Mouse (Mus musculus) MEL (cell line): ENCODE results near the gene Flywch1. TPM values are rescaled to one million over a fixed set of nuclear protein-coding genes. Genes with fewer than 3 reads are reported as not detected.

Source experiments
- DNase-seq: peaks from one replicate; pipeline ENCODE4 v3.0.0; 2011; ENCODE audit warnings: low read depth, low spot score
- H3K27ac ChIP-seq: 2 replicates; pipeline ENCODE4 v1.5.1; 2012; ENCODE audit warnings: low read depth, mild to moderate bottlenecking, control low read depth, low read length, moderate library complexity; ENCODE audit not compliant: control insufficient read depth
- H3K27me3 ChIP-seq, 2 experiments: fragments of 150-350 bp in 1 of 2; sonication (generic) in 1 of 2; 2 replicates each; pipeline ENCODE4 v1.6.1; 2012; ENCODE audit warnings: low read length in 2 of 2, mild to moderate bottlenecking in 2 of 2, improper control_type of control experiment in 1 of 2, moderate library complexity in 1 of 2; ENCODE audit not compliant: insufficient read depth in 2 of 2, control insufficient read depth in 1 of 2
- H3K36me3 ChIP-seq, 2 experiments: 2 replicates each; pipeline ENCODE4 v1.6.1; 2012 to 2014; ENCODE audit warnings: low read length in 2 of 2, improper control_type of control experiment in 1 of 2, inconsistent platforms in 1 of 2, mild to moderate bottlenecking in 1 of 2; ENCODE audit not compliant: insufficient read depth in 2 of 2, control insufficient read depth in 1 of 2
- H3K4me1 ChIP-seq, 2 experiments: fragments of 150-350 bp in 1 of 2; sonication (generic) in 1 of 2; 2 replicates each; pipeline ENCODE4 v1.6.1; 2012; ENCODE audit warnings: low read length in 2 of 2, improper control_type of control experiment in 1 of 2, mild to moderate bottlenecking in 1 of 2; ENCODE audit not compliant: insufficient read depth in 2 of 2, control insufficient read depth in 1 of 2
- H3K4me3 ChIP-seq, 2 experiments: fragments of 150-350 bp in 1 of 2; sonication (generic) in 1 of 2; 2 replicates each; pipeline ENCODE4 v1.5.1; 2012; ENCODE audit warnings: low read depth in 2 of 2, low read length in 2 of 2, mild to moderate bottlenecking in 2 of 2, moderate library complexity in 2 of 2, control low read depth in 1 of 2, improper control_type of control experiment in 1 of 2; ENCODE audit not compliant: control insufficient read depth in 1 of 2, insufficient read depth in 1 of 2
- H3K79me2 ChIP-seq: 2 replicates; pipeline ENCODE4 v1.6.1; 2012; ENCODE audit warnings: mild to moderate bottlenecking, low read length, moderate library complexity; ENCODE audit not compliant: control insufficient read depth, poor library complexity, insufficient read depth
- H3K9ac ChIP-seq: 2 replicates; pipeline ENCODE4 v1.6.1; 2012; ENCODE audit warnings: low read depth, mild to moderate bottlenecking, control low read depth, low read length, moderate library complexity; ENCODE audit not compliant: control insufficient read depth, poor library complexity, severe bottlenecking
- H3K9me3 ChIP-seq: fragments of 150-350 bp; sonication (generic); replicated peaks from 2 replicates; pipeline ENCODE4 v1.6.1; 2012; ENCODE audit warnings: mild to moderate bottlenecking, low read length, improper control_type of control experiment, moderate library complexity; ENCODE audit not compliant: insufficient read depth
- E2F4 ChIP-seq: IDR thresholded peaks from 2 replicates; pipeline ENCODE4 v1.6.1; 2011; ENCODE audit warnings: low read depth, low read length, improper control_type of control experiment, borderline replicate concordance
- ELF1 ChIP-seq: IDR thresholded peaks from 2 replicates; pipeline ENCODE4 v1.6.1; 2014; ENCODE audit warnings: low read depth, mild to moderate bottlenecking, inconsistent platforms, low read length, improper control_type of control experiment, moderate library complexity
- GATA1 ChIP-seq: IDR thresholded peaks from 2 replicates; pipeline ENCODE4 v1.6.1; 2011; ENCODE audit warnings: low read depth, low read length, improper control_type of control experiment
- JUND ChIP-seq: IDR thresholded peaks from 2 replicates; pipeline ENCODE4 v1.6.1; 2011; ENCODE audit warnings: low read depth, mild to moderate bottlenecking, improper control_type of control experiment, low read length
- MAZ ChIP-seq: IDR thresholded peaks from 2 replicates; pipeline ENCODE4 v1.6.1; 2012; ENCODE audit warnings: low read depth, mild to moderate bottlenecking, inconsistent platforms, low read length, improper control_type of control experiment
- MEF2A ChIP-seq: IDR thresholded peaks from 2 replicates; pipeline ENCODE4 v1.6.1; 2014; ENCODE audit warnings: low read depth, mild to moderate bottlenecking, inconsistent platforms, low read length, improper control_type of control experiment; ENCODE audit not compliant: poor library complexity, insufficient replicate concordance, severe bottlenecking; ENCODE audit errors: extremely low read depth
- MYB ChIP-seq: IDR thresholded peaks from 2 replicates; pipeline ENCODE4 v1.6.1; 2011; ENCODE audit warnings: mild to moderate bottlenecking, low read depth, low read length, improper control_type of control experiment
- NELFE ChIP-seq: IDR thresholded peaks from 2 replicates; pipeline ENCODE4 v1.6.1; 2011; ENCODE audit warnings: low read depth, low read length, improper control_type of control experiment
- NRF1 ChIP-seq: IDR thresholded peaks from 2 replicates; pipeline ENCODE4 v1.6.1; 2014; ENCODE audit warnings: low read depth, mild to moderate bottlenecking, inconsistent platforms, low read length, improper control_type of control experiment, moderate library complexity; ENCODE audit not compliant: poor library complexity, insufficient read depth, severe bottlenecking
- POLR2A ChIP-seq, 2 experiments: IDR thresholded peaks; 2 replicates each; pipeline ENCODE4 v1.6.1; 2011 to 2012; ENCODE audit warnings: low read length in 2 of 2, mild to moderate bottlenecking in 2 of 2, control low read depth in 1 of 2, improper control_type of control experiment in 1 of 2, low read depth in 1 of 2, moderate library complexity in 1 of 2; ENCODE audit not compliant: control insufficient read depth in 1 of 2, insufficient read depth in 1 of 2, poor library complexity in 1 of 2
- POLR2AphosphoS2 ChIP-seq: IDR thresholded peaks from 2 replicates; pipeline ENCODE4 v1.6.1; 2011; ENCODE audit warnings: low read length, improper control_type of control experiment
- RCOR1 ChIP-seq: IDR thresholded peaks from 2 replicates; pipeline ENCODE4 v1.6.1; 2012; ENCODE audit warnings: low read depth, mild to moderate bottlenecking, inconsistent platforms, low read length, improper control_type of control experiment
- SIN3A ChIP-seq: IDR thresholded peaks from 2 replicates; pipeline ENCODE4 v1.6.1; 2012; ENCODE audit warnings: low read length, improper control_type of control experiment, inconsistent platforms
- SMC3 ChIP-seq: IDR thresholded peaks from 2 replicates; pipeline ENCODE4 v1.6.1; 2011; ENCODE audit warnings: low read depth, low read length, improper control_type of control experiment
- TAL1 ChIP-seq: IDR thresholded peaks from 2 replicates; pipeline ENCODE4 v1.6.1; 2012; ENCODE audit warnings: mild to moderate bottlenecking, inconsistent platforms, low read length, moderate library complexity, mixed read lengths
- TBP ChIP-seq: IDR thresholded peaks from 2 replicates; pipeline ENCODE4 v1.8.0; 2011; ENCODE audit warnings: low read depth, low read length, improper control_type of control experiment
- UBTF ChIP-seq: IDR thresholded peaks from 2 replicates; pipeline ENCODE4 v1.6.1; 2012; ENCODE audit warnings: low read depth, mild to moderate bottlenecking, inconsistent platforms, low read length, improper control_type of control experiment, moderate library complexity, borderline replicate concordance; ENCODE audit not compliant: insufficient read depth
- USF2 ChIP-seq, 2 experiments: IDR thresholded peaks; 2 replicates each; pipeline ENCODE4 v1.6.1; 2011 to 2012; ENCODE audit warnings: improper control_type of control experiment in 2 of 2, low read length in 2 of 2, borderline replicate concordance in 1 of 2, inconsistent platforms in 1 of 2, low read depth in 1 of 2, mild to moderate bottlenecking in 1 of 2; ENCODE audit not compliant: insufficient read depth in 1 of 2
- ZC3H11A ChIP-seq: IDR thresholded peaks from 2 replicates; pipeline ENCODE4 v1.6.1; 2012; ENCODE audit warnings: low read depth, mild to moderate bottlenecking, inconsistent platforms, low read length, improper control_type of control experiment
- ZKSCAN1 ChIP-seq: IDR thresholded peaks from 2 replicates; pipeline ENCODE4 v1.6.1; 2012; ENCODE audit warnings: low read depth, mild to moderate bottlenecking, inconsistent platforms, low read length, improper control_type of control experiment, moderate library complexity
- ZNF384 ChIP-seq: IDR thresholded peaks from 2 replicates; pipeline ENCODE4 v1.6.1; 2012; ENCODE audit warnings: low read depth, mild to moderate bottlenecking, inconsistent platforms, low read length, improper control_type of control experiment
- polyA plus RNA-seq, 2 experiments: library from polyadenylated mRNA; stranded (reverse) in 1 of 2; unstranded in 1 of 2; fragments of >175 nt in 1 of 2; fragments of >200 nt in 1 of 2; gene quantifications; 2 replicates each; pipeline versions ENCODE4 v1.2.1 to v1.2.4; 2012; ENCODE audit warnings: low replicate concordance in 2 of 2, low read depth in 1 of 2; ENCODE audit not compliant: insufficient read length in 2 of 2, insufficient read depth in 1 of 2, missing spikeins in 1 of 2
- total RNA-seq: library from RNA; depleted of rRNA; stranded (reverse); fragments of 300-350 nt; gene quantifications from 2 replicates; pipeline ENCODE4 v1.2.3, GENCODE M21; 2012

Flywch1 gene
- total and polyA plus RNA-seq, 3 experiments: 15.3 to 29.7 TPM; not detected in 1

DNA sequence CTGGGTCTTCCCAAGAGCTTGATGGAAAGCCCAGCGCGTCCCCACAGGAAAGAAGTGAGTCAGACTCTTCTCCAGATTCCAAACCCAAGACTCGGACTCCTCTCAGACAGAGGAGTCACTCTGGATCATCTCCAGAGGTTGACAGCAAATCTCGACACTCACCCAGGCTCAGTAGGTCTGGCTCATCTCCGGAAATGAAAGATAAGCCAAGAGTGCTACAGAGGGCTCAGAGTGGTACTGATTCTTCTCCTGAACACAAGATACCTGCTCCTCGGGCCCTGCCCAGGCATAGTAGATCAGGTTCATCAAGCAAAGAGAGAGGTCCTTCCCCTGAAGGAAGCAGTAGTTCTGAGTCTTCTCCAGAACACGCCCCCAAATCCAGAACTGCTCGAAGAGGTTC, 47.2 kb upstream of the Flywch1 start:
- H3K9ac ChIP-seq: no peak overlapping the region
- peak; percentile 28 for DNase-seq
- H3K79me2 ChIP-seq: peaks cover 2% of the 10 kb centered on the region; the same call in 1 of the 2 replicates
- no peak overlapping the region for H3K4me3 ChIP-seq
- H3K9me3 ChIP-seq: no peaks in the 10 kb centered on the region
- H3K4me1 ChIP-seq: no peaks in the 10 kb centered on the region
- H3K27me3 ChIP-seq: no peaks in the 10 kb centered on the region
- H3K27ac ChIP-seq: no peak overlapping the region
- no peak for TF ChIP-seq SMC3
- TF ChIP-seq RCOR1: peak; percentile 62; the same call in 1 of the 2 replicates
- H3K36me3 ChIP-seq: peaks cover 0 to 44% of the 10 kb centered on the region in 2 experiments; a peak in 2 of 4 replicates

DNA sequence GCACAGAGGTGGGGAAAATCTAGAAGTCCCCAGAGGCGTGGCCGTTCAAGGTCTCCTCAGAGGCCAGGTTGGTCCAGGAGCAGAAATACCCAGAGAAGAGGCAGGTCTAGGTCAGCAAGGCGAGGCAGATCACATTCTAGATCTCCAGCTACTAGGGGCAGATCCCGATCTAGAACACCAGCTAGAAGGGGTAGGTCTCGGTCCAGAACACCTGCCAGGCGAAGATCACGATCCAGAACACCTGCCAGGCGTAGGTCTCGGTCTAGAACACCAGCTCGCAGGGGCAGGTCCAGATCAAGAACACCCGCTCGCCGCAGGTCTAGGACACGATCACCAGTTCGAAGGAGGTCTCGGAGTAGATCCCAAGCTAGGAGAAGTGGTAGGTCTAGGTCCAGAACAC, 44.2 kb upstream of the Flywch1 start:
- no peaks in the 10 kb centered on the region for H3K9me3 ChIP-seq
- H3K27me3 ChIP-seq: no peaks in the 10 kb centered on the region
- DNase-seq: no peak
- H3K4me1 ChIP-seq: no peaks in the 10 kb centered on the region
- H3K9ac ChIP-seq: no peak overlapping the region
- peaks cover 4% of the 10 kb centered on the region; the same call in 1 of the 2 replicates for H3K79me2 ChIP-seq
- H3K36me3 ChIP-seq: peaks cover 0 to 65% of the 10 kb centered on the region in 2 experiments; a peak in 2 of 4 replicates
- H3K4me3 ChIP-seq: no peak overlapping the region
- H3K27ac ChIP-seq: no peak overlapping the region
- TF ChIP-seq NELFE (no peak), POLR2AphosphoS2 (peak; percentile 28; the same call in 1 of the 2 replicates), ELF1 (no peak), UBTF (no peak)
- TF ChIP-seq, all 39 proteins: peak for 1

DNA sequence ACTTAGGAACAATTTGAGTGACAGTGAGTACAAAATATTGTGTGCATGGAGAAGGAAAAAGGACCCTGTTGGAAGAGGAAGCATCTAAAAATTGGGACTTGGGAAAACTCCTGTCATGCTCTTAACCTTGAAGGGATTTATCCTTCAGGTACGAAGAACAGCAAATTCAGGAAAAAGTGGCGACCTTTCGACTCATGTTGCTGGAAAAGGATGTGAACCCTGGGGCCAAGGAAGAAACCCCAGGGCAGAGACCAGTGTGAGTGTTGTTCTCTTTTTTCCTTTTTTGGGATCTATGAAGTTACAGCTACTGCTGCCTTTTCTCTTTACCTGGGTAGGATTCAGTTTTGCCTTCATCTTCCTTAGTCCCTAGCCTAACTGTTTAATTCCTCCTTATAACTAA, 36.5 kb upstream of the Flywch1 start:
- Histone ChIP-seq H3K4me3 (no peak overlapping the region), H3K79me2 (peaks cover 59% of the 10 kb centered on the region), H3K27ac (no peak overlapping the region), H3K27me3 (no peaks in the 10 kb centered on the region), H3K36me3 (peaks cover 23 to 44% of the 10 kb centered on the region in 2 experiments), H3K9me3 (no peaks in the 10 kb centered on the region), H3K4me1 (peaks cover 0 to 5% of the 10 kb centered on the region in 2 experiments; a peak in 1 of 4 replicates), H3K9ac (no peak overlapping the region)
- TF ChIP-seq POLR2A (IDR thresholded peaks at IDR 0.05; ENCODE audit: control insufficient read depth in 1 of 2, insufficient read depth in 1 of 2, low read depth in 1 of 2, low read length in 2 of 2, poor library complexity in 1 of 2) (no peak), UBTF (no peak), USF2 (IDR thresholded peaks at IDR 0.05; ENCODE audit: borderline replicate concordance in 1 of 2, insufficient read depth in 1 of 2, low read depth in 1 of 2, low read length in 2 of 2) (no peak), TAL1 (no peak), MEF2A (no peak), ZNF384 (no peak), ZKSCAN1 (no peak), ZC3H11A (no peak), ELF1 (no peak), SIN3A (no peak), E2F4 (no peak), TBP (no peak), GATA1 (no peak), MAZ (no peak), JUND (no peak), NRF1 (no peak), MYB (no peak)
- DNase-seq: no peak
